Mouse (Mus musculus) heart, embryonic 14.5 days (tissue): ENCODE measurements around the gene H2-Eb1. TPM values are rescaled to one million over a fixed set of nuclear protein-coding genes. Genes with fewer than 3 reads are reported as not detected.

ENCODE experiments used
- ATAC-seq: fragments of 200-750 bp; cut with Nextera tagmentation; 2 replicates; pipeline ENCODE4 v1.8.0; 2017; ENCODE audit warnings: low read depth, moderate TSS enrichment; ENCODE audit not compliant: insufficient number of reproducible peaks, insufficient read depth, low FRiP score
- H3K27ac ChIP-seq, 2 experiments: fragments of 200-500 bp in 1 of 2; fragments of 300-500 bp in 1 of 2; sonication (generic) in 1 of 2; replicated peaks in 1 of 2; 2 replicates each; pipeline ENCODE4 v1.5.1; 2012 to 2014; ENCODE audit warnings: low read depth in 2 of 2, low read length in 2 of 2, control low read depth in 1 of 2, mild to moderate bottlenecking in 1 of 2, mixed read lengths in 1 of 2; ENCODE audit not compliant: control insufficient read depth in 1 of 2, insufficient read depth in 1 of 2
- H3K27me3 ChIP-seq: fragments of 300-500 bp; sonication (generic); 2 replicates; pipeline ENCODE4 v1.6.1; 2014; ENCODE audit warnings: mild to moderate bottlenecking, low read length, control low read depth; ENCODE audit not compliant: control insufficient read depth, insufficient read depth
- H3K36me3 ChIP-seq: fragments of 300-500 bp; sonication (generic); 2 replicates; pipeline ENCODE4 v1.6.1; 2014; ENCODE audit warnings: mild to moderate bottlenecking, control low read depth, low read length, mixed read lengths; ENCODE audit not compliant: control insufficient read depth, insufficient read depth
- H3K4me1 ChIP-seq, 2 experiments: fragments of 200-500 bp in 1 of 2; fragments of 300-500 bp in 1 of 2; sonication (generic) in 1 of 2; 2 replicates each; pipeline ENCODE4 v1.6.1; 2012 to 2014; ENCODE audit warnings: low read length in 2 of 2, control low read depth in 1 of 2, mixed read lengths in 1 of 2; ENCODE audit not compliant: control insufficient read depth in 2 of 2, insufficient read depth in 2 of 2
- H3K4me2 ChIP-seq: fragments of 300-500 bp; sonication (generic); 2 replicates; pipeline ENCODE4 v1.6.1; 2014; ENCODE audit warnings: mild to moderate bottlenecking, low read length
- H3K4me3 ChIP-seq, 2 experiments: fragments of 200-500 bp in 1 of 2; fragments of 300-500 bp in 1 of 2; sonication (generic) in 1 of 2; 2 replicates each; pipeline ENCODE4 v1.5.1; 2012 to 2014; ENCODE audit warnings: low read length in 2 of 2, mild to moderate bottlenecking in 2 of 2, control low read depth in 1 of 2, low read depth in 1 of 2, moderate library complexity in 1 of 2; ENCODE audit not compliant: control insufficient read depth in 1 of 2, insufficient read depth in 1 of 2
- H3K9ac ChIP-seq: fragments of 300-500 bp; sonication (generic); 2 replicates; pipeline ENCODE4 v1.6.1; 2014; ENCODE audit warnings: mild to moderate bottlenecking, low read length
- H3K9me3 ChIP-seq: fragments of 300-500 bp; sonication (generic); 2 replicates; pipeline ENCODE4 v1.6.1; 2016; ENCODE audit warnings: low read length, control low read depth; ENCODE audit not compliant: control insufficient read depth
- WGBS: fragments of 180-500 bp; shearing (Covaris S2); extraction: QIAGEN DNeasy Blood & Tissue Kit; methylation state at CpG from one replicate; pipeline ENCODE4 v1.1.7; 2014; 5-methylcytosine and 5-hydroxymethylcytosine counted together
- polyA plus RNA-seq: library from polyadenylated mRNA; unstranded; fragments of >200 nt; fragmentation: Nextera tagmentation; extraction: Ambion mirVana; gene quantifications from 2 replicates; pipeline ENCODE4 v1.2.1, GENCODE M21; 2014

The H2-Eb1 gene
- polyA plus RNA-seq, 1 experiment from 2014 or later: 2.6 TPM

GRCm38 (mm10) chr17:34264452-34265351 lies 41.0 kb upstream of the H2-Eb1 start:
- 2% methylated on average over 88 of the region's 93 CpGs for WGBS
- Histone ChIP-seq H3K4me2 (peak overlapping the region; percentile 97), H3K9me3 (no peaks in the 10 kb centered on the region), H3K36me3 (no peaks in the 10 kb centered on the region), H3K4me1 (peaks cover 5 to 12% of the 10 kb centered on the region in 2 experiments; a peak in 3 of 4 replicates), H3K4me3 (peak overlapping the region; percentile 50 to 60), H3K27me3 (peaks cover 16% of the 10 kb centered on the region; the same call in 1 of the 2 replicates), H3K9ac (peak overlapping the region; percentile 77), H3K27ac (no peak overlapping the region)
- no peak for ATAC-seq

GRCm38 (mm10) chr17:34268262-34268661 lies 37.4 kb upstream of the H2-Eb1 start:
- Histone ChIP-seq H3K4me2 (no peak overlapping the region), H3K4me3 (no peak overlapping the region), H3K9me3 (no peaks in the 10 kb centered on the region), H3K27ac (no peak overlapping the region), H3K4me1 (peaks cover 5 to 12% of the 10 kb centered on the region in 2 experiments; a peak in 3 of 4 replicates), H3K9ac (no peak overlapping the region), H3K27me3 (peaks cover 11% of the 10 kb centered on the region; the same call in 1 of the 2 replicates), H3K36me3 (no peaks in the 10 kb centered on the region)
- 64% methylated on average over 2 of the region's 2 CpGs for WGBS
- no peak for ATAC-seq

DNA sequence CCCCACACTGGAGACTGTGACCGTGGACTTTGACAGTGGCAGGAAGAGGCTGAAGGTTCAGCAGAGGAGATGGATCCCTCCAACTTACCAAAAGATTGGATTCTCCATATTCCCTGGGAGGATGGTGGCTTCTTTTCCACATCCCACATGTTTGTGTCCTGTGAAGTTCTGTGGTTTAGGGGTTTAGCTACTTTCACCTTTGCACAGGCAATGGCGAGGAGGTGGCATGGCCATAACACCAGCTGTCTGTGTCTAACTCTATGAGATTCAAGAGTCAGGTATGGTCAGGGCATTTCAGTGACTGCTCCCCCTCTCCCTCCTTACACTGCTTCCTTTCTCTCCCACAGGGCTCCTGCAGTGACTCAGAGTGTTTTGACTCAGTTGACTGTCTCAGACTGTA lies 36.9 kb upstream of the H2-Eb1 start:
- peaks cover 11% of the 10 kb centered on the region; the same call in 1 of the 2 replicates for H3K27me3 ChIP-seq
- WGBS: 80% methylated on average over 2 of the region's 2 CpGs
- H3K9ac ChIP-seq: no peak overlapping the region
- no peak overlapping the region for H3K4me3 ChIP-seq
- no peaks in the 10 kb centered on the region for H3K36me3 ChIP-seq
- H3K27ac ChIP-seq: no peak overlapping the region
- no peaks in the 10 kb centered on the region for H3K9me3 ChIP-seq
- no peak overlapping the region for H3K4me2 ChIP-seq
- H3K4me1 ChIP-seq: peaks cover 5 to 8% of the 10 kb centered on the region in 2 experiments; a peak in 3 of 4 replicates
- ATAC-seq: no peak

DNA sequence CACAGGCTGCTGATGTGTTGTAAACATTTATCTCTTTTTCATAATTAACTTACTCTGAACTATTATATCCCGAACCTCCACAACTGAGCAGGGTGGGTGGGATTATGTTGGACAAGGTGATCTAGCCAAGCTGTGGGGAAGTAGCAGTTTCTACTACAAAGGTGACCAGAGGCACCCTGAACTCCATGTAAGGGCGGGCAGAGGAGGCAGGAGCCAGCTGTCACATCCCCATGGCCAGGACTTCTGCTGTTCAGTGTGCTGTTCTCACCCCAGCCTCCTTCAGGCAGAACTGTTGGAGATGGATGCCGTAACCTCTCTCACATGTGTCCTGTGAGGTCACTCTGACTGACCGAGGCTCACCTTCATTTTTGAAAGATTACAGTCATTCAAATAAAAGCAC lies 35.9 kb upstream of the H2-Eb1 start:
- no peak overlapping the region for H3K27ac ChIP-seq
- peaks cover 0 to 2% of the 10 kb centered on the region in 2 experiments; a peak in 1 of 4 replicates for H3K4me1 ChIP-seq
- no peak overlapping the region for H3K4me3 ChIP-seq
- H3K9me3 ChIP-seq: no peaks in the 10 kb centered on the region
- H3K36me3 ChIP-seq: no peaks in the 10 kb centered on the region
- H3K27me3 ChIP-seq: peaks cover 7% of the 10 kb centered on the region; the same call in 1 of the 2 replicates
- no peak for ATAC-seq
- WGBS: 68% methylated on average over 4 of the region's 4 CpGs
- no peak overlapping the region for H3K9ac ChIP-seq
- H3K4me2 ChIP-seq: no peak overlapping the region

DNA sequence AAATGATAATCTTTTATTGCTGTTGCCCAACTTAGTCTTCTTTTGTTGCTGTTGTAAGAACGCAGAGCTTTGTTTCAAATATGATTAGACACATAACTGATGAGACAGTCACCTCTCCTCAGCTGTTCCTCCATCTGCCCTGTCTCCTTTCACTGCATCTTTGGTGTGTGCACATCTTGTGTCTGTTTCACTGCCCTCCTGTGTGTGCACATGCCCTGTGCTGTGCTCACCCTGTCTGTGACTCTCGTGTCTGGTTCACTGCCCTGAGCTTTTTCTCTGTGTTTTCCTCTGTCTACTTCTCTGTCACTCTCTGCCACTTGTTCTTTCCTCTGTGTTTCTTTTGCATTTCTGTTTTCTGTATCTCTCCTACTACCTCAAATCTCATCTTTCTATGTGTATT lies 35.4 kb upstream of the H2-Eb1 start:
- no peaks in the 10 kb centered on the region for H3K9me3 ChIP-seq
- ATAC-seq: no peak
- no peak overlapping the region for H3K4me2 ChIP-seq
- H3K4me1 ChIP-seq: no peaks in the 10 kb centered on the region; a peak in 1 of 4 replicates
- no peak overlapping the region for H3K4me3 ChIP-seq
- H3K27me3 ChIP-seq: peaks cover 3% of the 10 kb centered on the region; the same call in 1 of the 2 replicates
- WGBS: 79% methylated on average over 2 of the region's 2 CpGs
- no peak overlapping the region for H3K27ac ChIP-seq
- no peaks in the 10 kb centered on the region for H3K36me3 ChIP-seq
- no peak overlapping the region for H3K9ac ChIP-seq

DNA sequence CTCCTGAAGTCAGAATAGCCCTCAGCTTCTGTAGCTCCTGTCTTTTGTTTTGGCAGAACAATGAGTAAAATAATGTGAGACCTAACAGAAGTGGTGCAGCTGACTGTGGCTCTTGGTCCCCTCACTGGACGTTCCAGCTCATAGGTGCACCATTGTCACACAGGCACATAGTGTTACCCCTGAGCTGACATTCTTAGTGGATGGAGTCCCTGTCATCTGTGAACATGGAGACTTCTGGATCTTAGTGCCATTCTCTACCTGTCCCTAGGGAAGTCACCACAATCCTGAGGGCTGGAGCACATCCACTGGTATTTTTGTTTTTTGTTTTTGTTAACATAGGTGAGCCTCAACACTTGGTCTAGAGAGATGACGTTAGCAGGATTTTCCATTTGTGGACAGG lies 34.7 kb upstream of the H2-Eb1 start:
- no peaks in the 10 kb centered on the region for H3K9me3 ChIP-seq
- no peak overlapping the region for H3K9ac ChIP-seq
- no peaks in the 10 kb centered on the region for H3K4me1 ChIP-seq
- H3K36me3 ChIP-seq: no peaks in the 10 kb centered on the region
- H3K27ac ChIP-seq: no peak overlapping the region
- H3K4me2 ChIP-seq: no peak overlapping the region
- no peak overlapping the region for H3K4me3 ChIP-seq
- no peaks in the 10 kb centered on the region for H3K27me3 ChIP-seq
- 76% methylated on average over 2 of the region's 2 CpGs for WGBS
- no peak for ATAC-seq

DNA sequence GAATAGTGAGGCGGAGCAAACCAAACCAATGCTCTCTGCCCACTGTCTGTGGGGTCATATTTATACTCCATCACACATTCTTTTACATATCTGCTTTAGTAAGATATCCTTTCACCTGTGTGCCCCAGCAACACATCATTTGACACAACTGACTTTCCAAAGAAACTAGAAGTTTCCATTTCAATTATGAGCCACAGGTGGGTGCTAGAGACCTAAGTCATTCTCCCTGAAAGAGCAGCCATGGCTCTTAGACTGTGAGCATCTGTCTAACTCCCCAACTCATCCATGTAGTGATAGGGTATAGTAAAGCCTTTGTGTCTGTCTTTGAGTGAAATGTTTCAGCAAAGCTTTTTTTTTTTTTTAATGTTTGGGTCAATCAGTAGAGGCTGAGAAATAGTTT lies 33.6 kb upstream of the H2-Eb1 start:
- no peaks in the 10 kb centered on the region for H3K27me3 ChIP-seq
- no peak overlapping the region for H3K27ac ChIP-seq
- no peaks in the 10 kb centered on the region for H3K4me1 ChIP-seq
- no peaks in the 10 kb centered on the region for H3K36me3 ChIP-seq
- H3K4me3 ChIP-seq: no peak overlapping the region
- ATAC-seq: no peak
- H3K9ac ChIP-seq: no peak overlapping the region
- 96% methylated on average over 1 of the region's 1 CpGs for WGBS
- H3K9me3 ChIP-seq: peaks cover 2% of the 10 kb centered on the region; the same call in 1 of the 2 replicates
- H3K4me2 ChIP-seq: no peak overlapping the region
